Mouse (Mus musculus) lung, postnatal 0 days (tissue): ENCODE measurements around the gene Mia2.

Source experiments
- CTCF ChIP-seq: IDR thresholded peaks from 2 replicates; pipeline ENCODE4 v1.5.1; 2016; ENCODE audit warnings: antibody characterized with exemption, mild to moderate bottlenecking
- EP300 ChIP-seq: IDR thresholded peaks from 2 replicates; pipeline ENCODE4 v1.6.1; 2016; ENCODE audit warnings: antibody characterized with exemption, mild to moderate bottlenecking, control low read depth

DNA sequence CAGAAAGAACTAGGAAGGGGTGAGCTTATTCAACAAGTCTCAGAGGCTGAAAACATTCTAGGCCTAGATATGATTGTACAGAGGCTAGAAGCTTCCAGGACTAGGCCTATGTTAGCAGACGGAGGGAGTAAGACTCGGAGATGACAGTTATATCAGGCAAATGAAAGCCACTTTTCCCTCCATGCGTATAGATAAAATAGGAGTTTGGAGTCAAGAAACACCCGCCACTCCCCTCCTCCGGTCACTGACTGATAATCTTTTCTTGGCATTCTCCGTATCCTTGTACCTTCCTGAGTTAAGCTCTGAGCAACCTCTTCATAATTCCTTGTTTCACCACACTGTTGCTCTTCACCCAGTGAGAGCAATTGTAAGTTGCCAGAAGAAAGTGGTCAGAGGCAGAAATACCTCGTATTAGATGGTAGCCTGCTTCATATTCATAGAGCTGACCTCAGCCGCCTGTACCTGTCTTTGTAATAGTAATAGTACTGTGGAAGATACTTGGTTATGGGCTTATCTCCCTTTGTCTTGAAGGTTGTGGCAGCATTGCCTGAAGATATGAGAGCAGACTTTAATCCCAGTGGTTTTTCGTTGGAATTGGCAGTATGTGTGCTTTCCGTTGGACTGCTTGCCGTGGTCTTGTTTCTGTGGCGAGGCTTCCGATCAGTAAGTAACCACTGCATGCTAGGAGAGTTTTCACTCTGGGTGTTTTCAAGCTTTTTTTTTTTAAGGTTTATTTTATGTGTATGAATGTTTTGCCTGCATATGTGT, 40.1 kb downstream of the Mia2 start:
- TF ChIP-seq CTCF (no peak), EP300 (no peak)
